Mouse (Mus musculus) megakaryocyte, embryonic 14.5 days (primary cell): ENCODE data around the gene Zw10.

Experiments used
- FLI1 ChIP-seq: IDR thresholded peaks from 2 replicates; pipeline ENCODE4 v1.6.1; 2012; ENCODE audit warnings: low read length, inconsistent platforms, mixed read lengths
- GATA1 ChIP-seq: IDR thresholded peaks from 3 replicates; pipeline ENCODE4 v1.6.1; 2012; ENCODE audit warnings: mixed read lengths, low read length, inconsistent platforms, borderline replicate concordance

DNA sequence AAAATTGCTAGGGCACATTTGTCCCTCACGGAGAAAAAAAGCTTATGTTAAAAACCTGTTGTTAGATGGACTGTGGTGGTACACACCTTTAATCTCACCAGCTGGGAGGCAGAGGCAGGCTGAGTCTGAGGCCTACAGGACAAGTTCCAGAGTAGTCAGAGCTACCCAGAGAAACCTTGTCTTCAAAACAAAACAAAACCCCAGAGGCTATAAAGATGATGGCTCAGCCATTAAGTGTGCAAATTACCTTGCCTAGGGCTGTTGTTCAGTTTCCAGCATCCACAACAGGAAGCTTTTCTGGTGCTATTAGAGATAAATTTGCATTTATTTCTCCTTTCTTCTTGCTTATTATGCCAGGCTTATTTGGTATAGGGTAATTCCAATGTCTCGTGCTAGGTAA lies 30.9 kb upstream of the Zw10 start:
- no peak for TF ChIP-seq GATA1
- no peak for TF ChIP-seq FLI1
